Mouse (Mus musculus): ENCODE measurements at regions not wholly inside any gene's neighbourhood (a gene's known extent, or its start where the extent isn't known, plus 50 kb on each side); places are given as distances from the start of the nearest gene placed in this dataset.
A peak's percentile ranks its signal among the peaks of the same experiment; 100 is the strongest.

DNA sequence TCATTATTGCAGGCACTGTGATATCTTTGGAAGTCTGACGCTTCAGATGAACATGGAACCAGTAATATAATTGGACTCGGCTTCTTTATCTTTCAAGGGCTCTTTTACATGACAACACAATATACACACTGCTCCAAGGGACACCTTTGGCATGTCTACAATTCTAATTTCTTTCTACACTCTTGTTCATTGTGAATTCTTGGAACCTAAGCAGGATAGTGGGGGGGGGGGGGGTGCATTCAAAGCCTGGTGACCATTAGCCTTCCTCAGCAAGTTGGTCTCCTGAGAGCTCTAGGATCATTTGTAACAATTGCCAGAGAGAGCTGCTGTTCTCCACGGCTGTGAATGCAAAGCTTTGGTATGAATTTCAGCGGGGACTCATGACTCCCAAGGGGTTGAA, 252.2 kb upstream of the Zeb2 start:
- no peak for DNase-seq (ENCODE audit: low read depth, low spot score)

DNA sequence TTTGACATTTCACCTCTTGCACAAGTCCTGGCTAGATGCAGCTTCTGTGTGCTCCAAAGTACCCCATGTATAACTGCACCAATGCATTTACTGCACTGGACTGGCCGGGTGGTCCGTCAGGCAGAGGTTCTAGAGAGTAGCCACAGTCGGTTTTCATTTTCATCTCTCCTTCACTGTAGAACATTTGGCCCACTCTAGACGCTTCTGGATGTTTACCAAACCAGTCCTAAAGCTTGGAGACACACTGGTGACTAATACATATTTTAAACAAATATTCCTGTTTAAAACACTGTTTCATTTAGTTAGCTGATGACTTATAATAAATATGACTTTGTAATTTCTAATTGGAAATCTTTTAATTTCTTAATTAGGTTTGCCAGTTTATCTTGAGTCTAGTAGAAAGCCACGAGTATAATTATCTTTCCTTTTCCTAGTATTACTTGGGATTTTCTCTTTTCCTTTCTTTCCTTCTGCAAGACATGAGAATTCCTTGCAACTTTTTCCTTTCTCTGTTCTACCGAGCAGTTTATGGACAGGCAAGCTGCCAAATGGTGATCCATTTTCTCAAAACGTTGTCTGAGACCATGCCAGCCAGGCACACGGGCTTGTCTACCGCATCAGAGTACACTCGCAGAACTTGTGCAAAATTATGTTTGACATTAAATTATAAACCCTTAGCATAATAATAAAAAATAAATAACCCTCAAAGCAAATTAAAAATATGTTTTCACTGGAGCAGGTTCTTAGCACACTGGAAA, 250.4 kb upstream of the Zeb2 start:
- DNase-seq (ENCODE audit: low read depth, low spot score), result no peak

DNA sequence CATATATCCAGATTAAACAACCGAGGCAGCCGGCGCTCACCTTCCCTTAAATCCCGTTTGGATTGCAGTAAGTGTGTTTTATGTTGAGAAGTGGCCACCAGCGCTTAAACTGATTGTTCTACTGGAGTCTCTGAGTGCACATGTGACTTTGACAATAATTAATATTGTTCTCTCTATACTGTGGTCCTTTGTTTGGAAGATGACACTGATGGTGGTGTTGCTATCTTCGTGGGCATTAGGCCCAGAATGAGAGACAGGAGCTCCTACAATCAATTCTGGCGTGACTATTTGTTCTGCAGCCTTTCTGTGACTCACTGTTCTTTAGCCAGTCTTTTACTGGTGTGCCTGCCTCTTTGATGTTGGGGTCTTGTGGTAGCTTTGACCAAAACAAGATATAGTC, 240.1 kb upstream of the Zeb2 start:
- no peak for DNase-seq (ENCODE audit: low read depth, low spot score)

DNA sequence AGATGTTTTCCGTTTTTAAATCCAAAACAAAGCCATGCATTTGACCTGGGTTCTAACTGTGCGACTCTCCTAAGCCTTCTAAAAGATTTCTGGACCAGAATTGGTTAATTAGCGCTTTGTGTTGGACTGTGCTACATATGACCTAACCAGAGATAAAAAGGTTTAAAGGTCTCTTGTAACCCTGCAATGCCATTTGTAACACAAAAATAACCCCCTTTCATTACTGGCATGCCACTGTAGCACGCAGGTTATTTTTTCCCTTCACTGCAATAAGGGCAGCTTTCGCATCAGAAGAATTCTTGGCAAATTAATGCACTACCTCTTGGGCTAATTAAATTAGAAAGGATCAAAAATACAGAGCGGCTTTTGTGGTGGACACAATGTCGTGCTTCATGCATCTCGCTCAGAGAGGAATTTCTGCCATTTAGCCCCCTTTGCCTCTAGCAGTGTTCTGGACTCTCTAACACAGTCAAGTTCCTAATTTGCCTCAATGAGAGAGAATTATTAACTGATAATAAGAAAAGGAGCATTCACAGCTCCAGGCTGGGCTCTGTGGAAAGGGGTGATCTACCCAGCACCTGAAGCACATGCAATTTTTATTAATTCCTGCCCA, 239.5 kb upstream of the Zeb2 start:
- no peak for DNase-seq (ENCODE audit: low read depth, low spot score)

DNA sequence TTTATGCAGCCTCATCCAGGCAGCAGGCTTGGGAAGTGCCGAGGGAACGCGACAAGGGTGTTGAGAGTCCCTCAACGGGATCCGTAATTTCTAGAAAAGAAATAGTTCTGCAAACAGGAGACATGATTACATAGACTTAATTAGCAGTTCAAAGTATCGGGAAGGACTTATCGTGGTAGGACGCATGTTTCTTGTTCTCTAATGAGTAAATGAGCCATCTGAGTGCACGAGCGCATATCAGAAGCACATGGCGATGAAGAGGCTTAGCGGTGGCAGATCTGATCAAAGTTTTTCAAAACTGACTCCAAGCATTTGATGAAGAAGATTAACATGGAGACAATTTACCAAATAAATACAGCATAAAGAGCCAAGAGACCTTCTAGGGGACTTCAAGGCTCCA, 238.8 kb upstream of the Zeb2 start:
- DNase-seq (ENCODE audit: low read depth, low spot score), result no peak

DNA sequence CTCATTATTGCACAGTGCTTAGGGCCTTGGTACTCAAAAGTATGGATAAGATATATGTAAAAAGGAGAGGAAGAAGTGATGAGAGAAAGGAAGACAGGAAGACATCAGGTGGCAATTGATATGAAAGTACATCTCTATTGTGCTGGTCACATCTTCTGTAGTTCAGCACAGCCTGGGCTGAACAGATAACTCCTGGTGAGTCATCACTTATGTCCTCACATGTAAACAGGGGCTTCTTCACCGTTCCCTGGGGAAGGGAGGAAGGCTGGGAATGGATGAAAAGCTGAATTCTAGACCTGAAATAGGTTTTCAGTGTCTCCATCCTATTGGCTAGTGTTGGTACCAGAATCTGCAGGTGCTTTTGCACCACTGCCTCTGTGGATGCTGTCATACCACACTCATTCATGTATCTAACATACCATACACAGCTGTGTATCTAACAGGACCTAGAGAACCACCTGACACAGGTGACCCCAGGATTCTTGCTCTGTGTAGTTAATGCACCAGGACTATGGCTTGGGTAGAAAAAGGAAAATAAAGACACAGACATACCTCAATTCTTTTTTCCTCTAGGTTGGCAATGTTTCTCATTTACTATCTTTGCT, 234.4 kb upstream of the Zeb2 start:
- DNase-seq (ENCODE audit: low read depth, low spot score), result no peak

DNA sequence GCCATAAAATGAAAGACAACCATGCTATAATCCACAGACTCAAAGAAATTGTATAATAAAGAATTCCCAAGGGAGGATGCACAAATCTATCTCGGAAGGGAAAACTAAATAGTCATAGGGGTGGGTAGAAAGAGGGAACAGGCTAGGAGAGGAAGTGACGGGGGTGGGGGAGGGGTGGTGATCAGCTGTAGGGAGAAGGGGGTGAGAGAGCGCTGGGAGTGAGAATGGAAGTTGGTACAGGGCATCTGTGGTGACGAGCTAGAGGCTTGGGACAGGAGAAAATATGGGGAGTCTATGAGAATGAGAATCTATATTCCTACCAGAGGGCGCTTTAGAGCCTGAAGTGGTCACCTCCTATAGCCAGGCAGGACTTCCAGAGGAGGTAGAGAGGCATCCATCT, 229.2 kb upstream of the Zeb2 start:
- no peak for DNase-seq (ENCODE audit: low read depth, low spot score)

DNA sequence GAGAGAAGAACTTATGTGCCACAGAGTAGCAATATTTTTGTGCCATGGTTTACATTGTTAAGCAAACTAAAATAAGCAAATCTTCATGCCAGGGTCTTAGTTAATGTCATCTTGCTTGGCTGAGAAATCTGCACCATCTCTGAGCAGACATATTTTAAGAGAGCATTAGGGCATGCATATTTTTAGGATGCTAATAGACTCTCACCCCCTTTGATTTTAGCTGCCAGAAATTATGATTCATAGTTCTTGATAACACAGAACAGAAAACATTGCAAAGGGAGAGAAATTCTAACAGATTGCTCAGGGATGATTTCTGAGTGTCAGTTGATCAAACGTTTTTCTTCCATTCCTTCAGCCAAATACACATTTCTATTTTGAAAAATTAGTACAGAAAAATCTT, 222.7 kb upstream of the Zeb2 start:
- no peak for DNase-seq (ENCODE audit: low read depth, low spot score)

DNA sequence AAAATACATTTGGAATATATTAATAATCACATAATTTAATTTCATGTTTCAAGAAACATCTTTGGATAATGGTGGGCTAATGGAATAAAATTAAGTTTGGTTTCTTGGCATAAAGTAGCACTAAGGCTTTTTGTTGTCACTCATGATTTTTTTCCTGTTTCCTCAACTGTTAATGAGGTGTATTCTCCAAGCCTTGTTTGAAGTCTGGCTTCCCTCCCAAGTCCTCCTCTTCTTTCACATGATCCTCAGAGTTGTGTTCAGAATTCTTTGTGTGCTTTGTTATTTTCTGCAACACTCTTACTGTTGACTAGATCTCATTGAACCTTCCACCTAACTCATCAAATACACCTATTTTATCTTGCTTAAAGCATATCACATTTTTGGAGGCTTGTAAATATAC, 221.6 kb upstream of the Zeb2 start:
- no peak for DNase-seq (ENCODE audit: low read depth, low spot score)

DNA sequence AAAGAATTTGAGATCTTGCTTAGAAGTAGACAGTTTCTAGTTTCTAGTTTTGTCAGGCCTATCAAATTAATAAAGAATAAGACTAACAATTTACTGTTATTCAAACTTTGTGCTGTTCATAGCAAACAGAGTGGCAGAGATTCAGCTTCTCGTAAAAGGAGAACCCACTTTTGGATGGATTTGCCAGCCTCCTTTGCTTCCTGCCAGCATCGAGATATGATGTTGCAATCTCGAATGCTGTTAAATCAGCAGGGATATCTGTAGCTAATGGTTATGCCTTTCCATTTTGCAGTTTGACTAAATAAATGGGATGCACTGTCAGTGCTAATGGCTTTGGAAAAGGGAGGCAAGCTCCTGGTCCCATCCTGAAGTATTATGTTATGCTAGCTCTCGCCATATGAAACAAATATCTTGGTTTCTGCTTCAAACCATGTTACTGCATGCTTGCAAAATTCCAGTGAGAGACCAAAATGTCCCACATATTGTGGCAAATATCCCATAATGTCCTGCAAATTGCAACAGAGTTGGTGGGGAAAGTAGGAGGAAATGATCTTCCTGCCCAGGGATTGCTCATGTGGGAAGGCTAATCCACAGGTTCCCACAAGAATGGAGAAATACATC, 199.9 kb upstream of the Zeb2 start:
- DNase-seq (ENCODE audit: low read depth, low spot score), result no peak

DNA sequence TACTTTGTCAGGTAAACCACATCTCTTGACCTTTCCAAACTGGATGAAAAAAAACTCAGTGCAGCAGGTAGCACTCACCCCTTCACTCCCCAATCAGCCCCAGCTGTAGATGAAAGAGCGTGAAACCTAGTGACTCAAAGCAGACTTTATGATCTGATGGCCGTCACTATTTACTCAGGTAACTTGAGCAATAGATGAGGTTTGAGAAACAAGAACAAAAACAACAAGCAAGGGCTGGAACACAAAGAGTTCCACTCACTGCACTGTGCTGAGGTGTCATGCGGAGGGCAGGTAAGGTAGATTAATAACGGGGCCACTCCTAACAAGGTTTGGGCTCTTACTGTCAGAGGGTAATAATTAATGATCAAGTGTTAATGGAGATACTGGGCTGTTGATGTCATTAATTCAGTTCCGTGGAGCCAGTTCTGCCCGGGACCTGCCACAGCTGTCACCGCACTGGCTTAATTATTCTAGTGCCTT, 170.4 kb upstream of the Zeb2 start:
- peak; percentile 5 for DNase-seq (ENCODE audit: low read depth, low spot score)

DNA sequence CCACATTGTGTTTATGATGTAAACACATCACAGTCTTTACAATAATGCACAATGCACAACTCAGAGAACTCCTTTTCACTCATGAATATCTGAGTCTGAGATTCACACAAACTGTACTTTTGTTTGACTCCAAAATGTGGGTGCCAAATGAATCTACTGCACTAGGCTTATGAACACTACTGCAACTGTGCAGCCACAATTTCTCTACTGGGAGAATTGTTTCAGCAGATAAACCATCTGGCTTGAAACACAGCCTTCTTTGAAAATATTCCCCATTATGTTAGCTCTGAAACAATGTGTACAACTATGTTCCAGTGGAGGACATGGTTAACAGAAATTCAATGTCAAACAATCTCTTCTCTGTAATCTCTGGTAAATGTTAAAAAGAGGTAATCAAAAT, 166.6 kb upstream of the Zeb2 start:
- DNase-seq (ENCODE audit: low read depth, low spot score), result no peak

DNA sequence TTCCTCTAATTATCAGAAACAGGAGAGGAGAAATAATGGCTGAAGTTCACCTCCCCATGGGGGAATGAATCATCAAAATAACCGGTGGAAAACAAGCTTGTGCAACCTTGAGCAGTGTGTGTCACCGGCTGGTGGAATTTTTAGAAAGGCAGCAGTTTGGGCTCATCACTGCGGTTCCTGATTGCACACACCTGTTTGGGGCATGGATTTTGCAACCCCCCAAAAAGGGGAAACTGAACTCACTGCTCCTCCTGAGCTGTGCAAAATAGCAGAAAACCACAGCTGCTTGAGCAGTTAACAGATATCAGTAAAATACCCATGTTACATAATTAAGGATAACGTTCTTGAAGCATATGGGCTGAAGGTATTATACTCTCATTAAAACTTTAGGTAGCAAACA, 162.3 kb upstream of the Zeb2 start:
- DNase-seq (ENCODE audit: low read depth, low spot score), result no peak

DNA sequence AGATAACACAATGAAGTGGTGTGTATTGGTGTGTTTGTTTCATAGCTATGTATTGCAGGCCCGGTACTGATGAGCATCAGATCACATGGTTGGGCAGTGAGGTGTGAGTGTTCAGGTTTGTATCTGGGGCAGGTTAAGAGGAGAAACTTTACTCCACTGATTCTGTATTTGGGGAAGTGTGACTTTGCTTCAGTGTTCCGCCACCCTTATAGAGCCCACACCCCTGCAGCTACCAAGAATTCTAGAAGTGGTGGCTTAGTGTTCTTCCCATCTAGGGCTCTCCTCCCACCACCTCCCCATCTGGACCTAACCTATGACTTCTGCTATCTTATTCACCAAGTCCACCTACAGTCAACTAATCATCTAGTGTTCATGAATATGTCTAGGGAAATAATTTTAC, 160.4 kb upstream of the Zeb2 start:
- DNase-seq (ENCODE audit: low read depth, low spot score), result no peak

DNA sequence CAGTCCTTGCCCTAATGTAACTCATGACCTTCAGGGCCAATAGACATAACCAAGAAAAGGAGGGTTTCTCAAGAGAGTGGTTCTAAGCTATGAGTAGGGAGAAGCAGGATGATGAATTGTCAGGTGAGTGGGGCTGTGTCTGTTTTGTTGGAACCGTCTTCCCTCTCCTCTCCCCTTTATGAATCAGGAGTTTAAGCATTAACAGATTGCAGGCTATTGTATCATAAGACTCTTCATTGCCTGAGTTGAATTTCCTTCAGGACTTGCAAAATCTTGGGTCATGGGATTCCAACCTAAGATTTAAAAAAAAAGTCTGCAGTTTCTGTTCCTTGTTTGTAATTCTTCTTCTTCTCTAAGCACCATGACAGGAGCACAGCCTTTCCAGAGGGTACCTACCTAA, 159.5 kb upstream of the Zeb2 start:
- no peak for DNase-seq (ENCODE audit: low read depth, low spot score)

DNA sequence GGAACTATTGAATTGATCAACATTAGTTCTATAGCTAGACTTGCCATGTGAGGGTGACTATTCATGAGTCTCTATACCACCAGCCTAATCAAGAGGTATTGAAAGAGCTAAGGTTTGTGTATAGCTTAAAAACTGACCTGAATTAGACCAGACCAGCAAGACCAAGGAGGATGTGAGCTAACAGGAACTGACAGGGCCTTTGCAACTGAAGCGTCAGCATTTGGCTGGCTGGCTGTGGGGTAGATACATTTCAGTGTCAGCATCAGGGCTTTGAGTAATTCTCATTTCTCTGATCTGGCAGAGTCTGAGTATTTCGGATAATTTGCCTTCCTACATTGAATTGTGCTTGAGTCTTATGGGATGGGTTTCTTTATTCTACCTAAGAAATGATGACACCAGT, 152.8 kb upstream of the Zeb2 start:
- no peak for DNase-seq (ENCODE audit: low read depth, low spot score)

DNA sequence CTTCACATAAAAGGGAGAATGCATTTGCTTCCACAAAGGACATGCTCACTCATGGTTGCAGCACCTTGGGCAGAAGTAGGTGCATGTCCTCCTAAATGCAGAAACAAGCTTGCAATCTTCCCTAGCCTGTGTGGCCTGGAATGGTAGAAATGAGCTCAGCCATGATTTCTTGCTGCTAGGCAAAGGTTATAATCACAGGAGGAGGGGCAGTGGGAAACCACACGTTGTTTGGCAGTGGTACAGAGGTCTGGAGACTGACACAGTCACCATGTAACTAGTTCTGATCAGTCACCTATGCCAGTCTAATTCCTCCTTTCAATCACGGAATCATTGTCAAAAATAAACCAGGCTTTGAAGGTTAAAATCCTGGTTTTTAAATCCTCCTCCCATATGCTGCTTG, 148.6 kb upstream of the Zeb2 start:
- no peak for DNase-seq (ENCODE audit: low read depth, low spot score)

DNA sequence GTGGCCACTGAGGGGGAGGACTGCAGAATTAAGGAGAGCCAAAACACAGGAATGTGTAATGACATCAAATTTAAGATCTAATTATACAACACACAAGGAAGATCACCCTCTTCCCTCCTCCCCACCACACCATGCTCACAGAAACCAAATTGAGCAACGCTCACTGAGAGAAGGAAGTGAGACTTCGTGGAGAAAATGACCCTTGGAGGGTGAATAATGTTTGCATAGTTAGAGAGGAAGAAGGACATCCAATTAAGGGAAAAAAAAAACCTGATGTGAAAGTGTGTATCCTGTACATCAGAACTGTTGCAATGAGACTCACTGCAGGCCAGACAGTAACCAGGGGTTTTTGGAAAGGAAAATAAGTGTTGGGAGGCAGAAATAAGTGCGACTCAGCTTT, 144.8 kb upstream of the Zeb2 start:
- DNase-seq (ENCODE audit: low read depth, low spot score), result no peak

DNA sequence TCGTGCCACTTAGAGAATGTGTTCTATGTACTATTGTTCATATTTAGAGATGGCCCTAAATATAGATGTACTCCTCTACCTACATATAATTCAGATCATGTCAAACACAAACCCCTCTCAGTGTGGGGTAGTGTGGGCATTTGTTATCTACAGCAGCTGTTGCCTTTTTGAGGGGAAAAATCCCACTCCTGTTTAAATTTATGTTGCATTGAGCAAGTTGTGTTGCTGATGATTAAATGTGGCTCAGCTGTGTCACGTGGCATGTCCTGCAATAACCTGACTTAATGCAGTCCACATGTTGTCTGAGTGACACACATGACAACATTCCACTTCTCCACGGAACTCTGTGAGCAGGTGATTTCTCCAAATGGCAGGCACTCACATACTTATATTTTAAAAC, 141.7 kb upstream of the Zeb2 start:
- no peak for DNase-seq (ENCODE audit: low read depth, low spot score)

DNA sequence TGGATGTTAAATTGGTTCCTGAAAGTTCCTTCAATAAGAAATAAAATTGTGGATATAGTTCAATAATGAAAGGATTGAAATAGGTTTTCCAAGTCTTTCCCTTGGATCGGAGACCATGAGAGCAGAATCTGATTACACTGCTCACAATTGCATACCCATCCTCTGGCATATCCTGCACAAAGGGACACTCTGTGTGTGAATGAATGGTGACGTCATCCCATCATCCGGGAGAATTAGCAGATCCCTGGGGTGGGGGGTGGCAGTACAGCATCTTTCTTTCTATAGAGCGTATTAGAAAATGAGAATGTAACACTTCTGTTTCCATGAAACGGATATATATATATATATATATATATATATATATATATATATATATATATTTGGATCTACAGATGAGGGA, 139.2 kb upstream of the Zeb2 start:
- DNase-seq (ENCODE audit: low read depth, low spot score), result peak; percentile 19

DNA sequence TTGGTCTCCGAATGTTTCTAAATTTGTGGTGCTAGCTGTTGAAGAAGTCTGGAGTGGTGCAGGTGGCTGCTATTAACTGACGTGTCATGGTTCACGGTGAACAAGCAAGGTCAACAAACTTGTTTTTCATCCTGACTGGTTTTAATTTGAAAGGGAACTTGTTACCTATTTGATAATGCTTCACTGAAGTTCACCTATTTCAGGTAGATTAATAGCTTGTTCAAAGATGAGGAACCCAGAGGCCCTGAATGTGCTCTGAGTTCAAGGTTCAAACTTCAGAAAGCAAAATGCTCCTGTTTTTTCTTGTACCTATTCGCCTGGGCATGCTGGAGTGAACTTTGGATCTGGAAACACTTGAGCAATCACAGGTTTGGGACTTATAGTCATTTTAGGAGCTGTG, 136.7 kb upstream of the Zeb2 start:
- no peak for DNase-seq (ENCODE audit: low read depth, low spot score)

DNA sequence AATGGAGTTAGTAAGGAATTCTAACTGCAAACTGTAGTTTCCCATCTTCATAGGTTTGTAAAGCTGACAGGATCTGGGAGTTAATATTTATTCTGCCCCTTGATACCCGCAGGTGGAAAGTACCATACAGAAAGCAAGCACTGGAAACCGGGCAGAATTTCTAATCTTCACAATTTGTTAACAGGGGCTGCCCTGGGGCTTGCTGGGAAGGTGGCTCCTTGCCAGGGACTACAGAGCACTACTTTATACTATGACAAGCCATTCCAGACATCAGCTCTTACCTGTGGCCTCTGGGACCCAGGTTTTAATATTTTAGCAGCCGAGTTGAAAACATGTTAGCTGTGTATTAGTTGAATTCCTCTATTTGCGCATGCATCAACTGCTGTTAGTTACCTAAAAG, 135.1 kb upstream of the Zeb2 start:
- DNase-seq (ENCODE audit: low read depth, low spot score), result no peak

DNA sequence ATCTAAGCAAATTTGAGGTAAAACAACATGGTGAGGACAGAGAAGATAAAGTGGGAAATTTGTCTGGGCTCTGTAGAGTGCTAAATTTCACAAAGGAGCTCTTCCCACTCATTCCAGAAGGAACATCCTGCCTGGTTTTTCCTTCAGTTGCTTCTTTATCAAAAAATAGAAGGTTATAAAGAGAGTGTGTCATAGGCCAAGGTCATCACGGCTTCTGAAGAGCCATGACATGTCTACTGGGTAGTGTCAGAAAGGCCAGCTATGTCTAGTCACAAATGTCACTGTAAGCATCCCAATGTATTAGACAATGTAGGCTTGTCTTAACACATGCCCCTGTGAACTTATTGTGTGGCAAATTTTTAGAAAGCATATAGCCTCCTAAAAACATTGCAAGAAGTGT, 132.5 kb upstream of the Zeb2 start:
- no peak for DNase-seq (ENCODE audit: low read depth, low spot score)
